Mouse (Mus musculus) ovary, postnatal 14 days (tissue): ENCODE results near the gene Rabepk.
"Not testable (repeated sequence)": the region's sequence is repeated elsewhere in the genome, so short reads cannot be mapped to it uniquely, and the experiment has no call there.

ENCODE experiments used
- DNase-seq: peaks from one replicate; pipeline ENCODE4 v3.0.0; 2022; ENCODE audit warnings: low spot score

Rabepk gene

GRCm38 (mm10) chr2:34804172-34804571 is 4.5 kb upstream of the Rabepk start:
- no peak for DNase-seq

- no peak for DNase-seq
Observed at GRCm38 (mm10) chr2:34803746-34804145, 4.0 kb upstream of the Rabepk start.

DNA sequence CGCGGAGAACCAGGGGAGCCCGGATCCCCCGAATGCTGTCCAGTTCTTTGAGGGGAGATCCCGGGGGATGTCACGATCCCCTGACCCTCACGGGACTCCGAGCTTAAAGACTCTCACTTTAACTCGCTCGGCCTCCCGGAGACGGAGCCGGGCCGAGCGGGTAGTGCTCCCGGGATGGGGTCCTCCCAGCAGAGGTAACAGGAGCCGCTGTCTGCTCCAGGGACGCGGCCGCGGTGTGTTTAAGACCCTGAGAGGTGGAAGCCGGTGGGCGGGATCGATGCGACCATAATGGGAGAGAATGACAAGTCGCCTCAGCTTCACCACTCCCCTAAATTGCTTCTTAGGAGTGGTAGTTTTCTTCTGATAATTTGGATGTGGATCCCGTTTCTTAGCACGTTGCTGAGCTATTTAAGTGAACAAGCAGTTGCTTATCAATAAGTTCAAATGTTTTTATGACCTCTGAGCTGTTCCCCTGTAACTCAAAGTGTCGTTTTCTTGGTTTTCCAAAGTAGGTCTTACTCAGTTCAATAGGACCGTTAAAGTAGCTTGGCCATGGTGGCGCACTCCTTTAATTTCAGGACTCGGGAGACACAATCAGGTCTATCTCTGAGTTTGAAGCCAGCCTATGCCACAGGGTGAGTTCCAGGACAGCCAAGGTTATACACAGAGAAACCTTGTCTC is 3.0 kb upstream of the Rabepk start:
- DNase-seq: not testable (repeated sequence)

- DNase-seq: peak; percentile 92
Observed at GRCm38 (mm10) chr2:34801516-34802482, 2.1 kb upstream of the Rabepk start.

DNA sequence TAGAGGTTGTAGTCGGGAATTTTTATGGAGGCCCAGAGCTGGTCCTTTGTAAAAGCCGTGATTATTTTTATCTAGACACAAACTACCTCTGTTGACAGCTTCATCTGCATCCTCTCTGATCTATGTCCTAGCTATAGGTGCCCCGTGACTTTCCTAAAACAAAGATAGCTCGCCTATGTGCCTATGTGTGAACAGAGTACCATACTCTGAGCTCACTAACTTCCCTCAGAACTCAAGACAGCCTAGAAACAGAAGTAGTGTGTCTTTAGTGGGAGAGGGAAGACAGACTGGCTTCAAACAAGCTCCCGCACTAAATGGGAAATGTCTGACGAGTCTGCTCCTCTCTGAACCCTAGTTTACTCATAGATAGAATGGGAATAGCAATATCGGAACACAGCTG is 659 bp upstream of the Rabepk start:
- no peak for DNase-seq

DNA sequence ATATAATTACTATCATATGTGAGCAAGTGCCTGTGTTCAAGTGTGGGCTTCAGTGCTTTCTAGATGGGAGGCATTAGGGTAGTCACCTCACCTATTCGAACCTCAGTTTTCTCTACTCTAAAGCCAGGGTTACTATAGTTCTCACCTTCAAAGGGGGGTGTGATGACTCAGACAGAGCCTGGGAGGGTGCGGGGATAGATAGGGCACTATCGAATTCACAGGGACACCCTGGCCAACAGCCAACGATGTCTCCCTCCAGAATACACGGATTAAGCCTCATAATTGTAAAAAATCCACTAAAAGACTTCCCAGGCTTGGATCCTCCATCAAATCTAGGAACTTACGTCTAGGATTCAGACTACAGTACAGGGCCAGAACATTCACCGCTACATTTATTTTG is 4.3 kb downstream of the Rabepk start:
- DNase-seq: no peak

DNA sequence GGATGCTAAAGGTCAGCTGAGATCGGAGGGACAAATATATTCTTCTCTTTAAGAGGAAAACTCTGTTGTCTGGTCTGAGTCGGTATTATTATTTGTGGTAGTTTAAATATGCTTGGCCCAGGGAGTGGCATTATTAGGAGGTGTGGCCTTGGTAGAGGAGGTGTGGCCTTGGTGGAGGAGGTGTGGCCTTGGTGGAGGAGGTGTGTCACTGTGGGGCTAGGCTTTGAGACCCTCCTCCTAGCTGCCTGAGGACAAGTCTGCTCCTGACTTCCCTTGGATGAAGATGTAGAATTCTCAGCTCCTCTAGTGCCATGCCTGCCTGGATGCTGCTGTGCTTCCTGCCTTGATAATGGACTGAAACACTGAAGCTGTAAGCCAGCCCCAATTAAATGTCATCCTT is 5.2 kb downstream of the Rabepk start:
- no peak for DNase-seq

DNA sequence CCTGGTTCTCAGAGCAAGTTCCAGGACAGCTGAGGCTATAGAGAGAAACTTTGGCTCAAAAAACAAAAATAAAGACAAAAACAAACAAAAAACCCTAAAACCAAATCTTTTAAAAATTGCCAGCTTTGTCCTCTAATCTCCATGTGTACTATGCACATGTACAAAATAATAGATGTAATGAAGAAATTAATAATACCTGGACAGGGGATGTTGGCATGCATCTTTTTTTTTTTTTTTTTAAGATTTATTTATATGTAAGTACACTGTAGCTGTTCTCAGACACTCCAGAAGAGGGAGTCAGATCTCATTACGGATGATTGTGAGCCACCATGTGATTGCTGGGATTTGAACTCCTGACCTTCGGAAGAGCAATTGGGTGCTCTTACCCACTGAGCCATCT is 7.2 kb downstream of the Rabepk start:
- DNase-seq: not testable (repeated sequence)

DNA sequence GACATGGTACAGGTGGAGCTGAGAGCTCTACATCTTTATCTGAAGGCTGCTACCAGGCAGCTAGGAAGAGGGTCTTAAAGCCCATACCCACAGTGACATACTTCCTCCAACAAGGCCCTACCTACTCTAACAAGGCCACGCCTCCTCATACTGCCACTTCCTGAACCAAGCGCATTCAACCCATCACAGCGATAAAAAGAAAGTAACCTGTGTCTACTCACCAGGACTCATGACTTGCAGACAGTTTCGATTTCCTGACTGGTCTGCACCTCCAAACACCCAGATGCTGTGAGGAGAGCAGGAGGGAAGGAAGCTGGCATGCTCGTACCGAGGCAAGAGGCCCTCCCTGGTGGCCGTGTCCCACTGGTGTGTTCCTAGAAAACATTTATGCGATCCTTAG is 9.4 kb downstream of the Rabepk start:
- no peak for DNase-seq

DNA sequence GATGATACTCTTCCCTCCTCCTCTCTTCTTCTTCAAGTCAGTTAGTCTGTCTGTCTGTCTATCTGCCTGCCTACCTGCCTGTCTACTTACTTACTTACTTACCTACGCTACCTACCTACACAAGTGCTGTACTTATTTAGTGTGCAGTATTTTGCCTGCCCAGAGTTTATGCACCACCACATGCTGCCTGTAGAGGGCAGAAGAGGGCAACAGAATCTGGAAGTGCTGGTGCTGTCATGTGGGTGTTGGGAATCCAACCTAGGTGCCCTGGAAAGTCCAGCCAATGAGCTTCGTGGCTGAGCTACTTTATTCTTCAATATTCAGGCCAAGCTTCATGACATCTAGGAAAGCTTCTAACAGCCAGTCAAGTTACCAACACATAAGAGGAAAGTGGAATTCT is 15.6 kb downstream of the Rabepk start:
- no peak for DNase-seq

DNA sequence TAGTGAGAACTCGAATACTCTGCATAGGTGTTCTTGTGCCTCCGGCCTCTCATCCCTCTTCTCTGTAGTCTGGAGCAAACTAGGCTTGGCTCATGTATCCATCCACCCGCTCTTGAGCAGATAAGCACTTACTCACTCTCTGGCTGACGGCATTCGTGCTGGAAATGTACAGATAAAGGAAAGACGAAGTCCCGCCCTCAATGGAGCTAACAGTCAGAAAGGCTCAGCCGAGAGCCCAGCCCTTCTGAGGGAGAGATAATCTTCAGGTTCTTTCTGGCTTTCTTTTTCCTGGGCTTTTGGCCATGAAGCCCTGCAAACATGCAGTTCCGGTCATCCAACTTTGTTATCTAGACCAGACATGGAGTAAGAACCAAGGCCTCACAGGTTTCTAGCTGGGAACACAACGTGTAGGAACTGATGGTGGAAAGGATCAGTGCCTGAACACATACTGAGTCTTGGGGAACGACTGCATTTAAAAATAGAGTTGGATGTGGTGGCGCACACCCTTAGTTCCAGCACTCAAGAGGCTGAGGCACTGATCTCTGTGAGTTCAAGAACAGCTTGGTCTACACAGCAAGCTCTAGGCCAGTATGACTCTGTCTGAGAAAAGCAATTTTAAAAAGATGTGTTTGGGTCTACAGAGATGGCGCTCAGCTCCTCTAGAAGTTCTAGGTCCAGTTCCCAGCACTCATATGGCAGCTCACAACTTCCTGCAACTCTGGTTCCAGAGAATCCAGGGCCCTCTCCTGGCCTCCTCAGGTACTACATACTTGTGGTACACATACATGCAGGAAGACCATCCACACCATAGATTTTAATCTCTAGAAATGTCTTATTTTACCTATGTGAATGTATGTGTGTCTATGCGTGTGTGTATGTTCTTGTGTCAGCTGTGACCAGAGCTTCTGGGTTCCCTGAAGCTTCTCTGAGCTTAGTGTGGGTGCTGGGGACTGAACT is 16.4 kb downstream of the Rabepk start:
- DNase-seq: no peak

- no peak for DNase-seq
Observed at GRCm38 (mm10) chr2:34777237-34777868, 22.4 kb downstream of the Rabepk start.

- DNase-seq: no peak
Observed at GRCm38 (mm10) chr2:34774493-34774892, 25.2 kb downstream of the Rabepk start.

DNA sequence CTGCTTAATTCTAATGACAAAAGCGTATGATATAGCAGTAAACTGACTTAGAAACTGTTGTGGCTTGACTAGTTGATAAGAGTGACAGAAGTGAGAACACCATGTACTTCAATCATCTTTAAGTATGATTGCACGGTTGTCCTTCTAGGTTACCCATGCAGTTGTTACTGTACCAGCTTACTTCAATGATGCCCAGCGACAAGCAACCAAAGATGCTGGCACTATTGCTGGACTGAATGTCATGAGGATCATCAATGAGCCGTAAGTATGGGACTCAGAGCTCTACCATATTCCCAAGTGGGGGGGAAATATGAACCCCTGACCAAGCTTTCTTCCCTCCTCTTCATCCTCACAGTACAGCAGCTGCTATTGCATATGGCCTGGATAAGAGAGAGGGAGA is 26.0 kb downstream of the Rabepk start:
- no peak for DNase-seq

DNA sequence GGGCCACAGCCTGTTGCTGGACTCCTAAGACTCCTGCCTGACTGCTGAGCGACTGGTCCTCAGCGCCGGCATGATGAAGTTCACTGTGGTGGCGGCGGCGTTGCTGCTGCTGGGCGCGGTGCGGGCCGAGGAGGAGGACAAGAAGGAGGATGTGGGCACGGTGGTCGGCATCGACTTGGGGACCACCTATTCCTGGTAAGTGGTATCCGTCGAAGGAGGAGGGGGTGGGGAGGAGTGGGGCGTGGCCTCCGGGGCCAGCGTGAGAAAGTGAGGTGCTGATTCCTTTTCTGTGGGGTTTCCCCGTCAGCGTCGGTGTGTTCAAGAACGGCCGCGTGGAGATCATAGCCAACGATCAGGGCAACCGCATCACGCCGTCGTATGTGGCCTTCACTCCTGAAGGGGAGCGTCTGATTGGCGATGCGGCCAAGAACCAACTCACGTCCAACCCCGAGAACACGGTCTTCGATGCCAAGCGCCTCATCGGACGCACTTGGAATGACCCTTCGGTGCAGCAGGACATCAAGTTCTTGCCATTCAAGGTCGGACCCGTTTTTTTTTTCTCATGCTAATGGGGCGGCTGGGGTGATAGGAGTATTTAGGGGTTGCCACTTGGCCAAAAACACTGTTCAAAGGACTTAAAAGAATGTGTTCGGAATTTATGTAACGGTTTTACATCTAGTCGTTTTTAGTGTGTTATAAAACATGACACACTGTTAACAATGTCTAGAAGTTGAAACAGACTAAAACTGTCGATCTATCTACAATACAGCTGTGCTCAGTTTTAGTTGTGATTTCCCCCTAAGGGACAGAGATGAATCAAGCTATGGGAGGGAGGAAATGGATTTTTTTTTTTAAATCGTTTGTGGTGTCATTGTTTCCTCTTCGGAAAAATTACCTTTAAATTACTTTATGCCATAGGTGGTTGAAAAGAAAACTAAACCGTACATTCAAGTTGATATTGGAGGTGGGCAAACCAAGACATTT is 27.2 kb downstream of the Rabepk start:
- no peak for DNase-seq

DNA sequence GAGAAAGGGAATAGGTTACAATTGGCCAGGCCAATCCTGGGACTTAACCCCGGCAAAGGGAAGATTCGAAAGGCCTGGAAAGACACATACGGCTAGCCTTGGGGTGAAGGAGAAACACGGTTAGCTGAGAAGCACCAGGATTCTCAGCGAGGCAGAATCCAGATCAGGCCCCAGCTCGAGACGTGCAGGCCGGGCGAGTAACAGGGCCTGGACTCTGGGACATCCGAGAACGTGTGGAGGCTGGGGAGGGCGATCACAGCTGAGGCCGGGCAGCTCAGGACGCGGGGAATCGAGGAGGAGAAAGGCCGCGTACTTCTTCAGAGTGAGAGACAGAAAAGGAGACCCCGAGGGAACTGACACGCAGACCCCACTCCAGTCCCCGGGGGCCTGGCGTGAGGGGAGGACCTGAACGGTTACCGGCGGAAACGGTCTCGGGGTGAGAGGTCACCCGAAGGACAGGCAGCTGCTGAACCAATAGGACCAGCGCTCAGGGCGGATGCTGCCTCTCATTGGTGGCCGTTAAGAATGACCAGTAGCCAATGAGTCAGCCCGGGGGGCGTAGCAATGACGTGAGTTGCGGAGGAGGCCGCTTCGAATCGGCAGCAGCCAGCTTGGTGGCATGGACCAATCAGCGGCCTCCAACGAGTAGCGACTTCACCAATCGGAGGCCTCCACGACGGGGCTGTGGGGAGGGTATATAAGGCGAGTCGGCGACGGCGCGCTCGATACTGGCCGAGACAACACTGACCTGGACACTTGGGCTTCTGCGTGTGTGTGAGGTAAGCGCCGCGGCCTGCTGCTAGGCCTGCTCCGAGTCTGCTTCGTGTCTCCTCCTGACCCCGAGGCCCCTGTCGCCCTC is 28.1 kb downstream of the Rabepk start, which contains the start of gene Hspa5:
Gene Hspa5, plus strand, starts transcription at position 603 of the 859 bp plus-strand sequence.
- peak; percentile 97 for DNase-seq

- no peak for DNase-seq
Observed at GRCm38 (mm10) chr2:34770951-34771350, 28.8 kb downstream of the Rabepk start.

GRCm38 (mm10) chr2:34770049-34770448 is 29.7 kb downstream of the Rabepk start:
- DNase-seq: no peak

DNA sequence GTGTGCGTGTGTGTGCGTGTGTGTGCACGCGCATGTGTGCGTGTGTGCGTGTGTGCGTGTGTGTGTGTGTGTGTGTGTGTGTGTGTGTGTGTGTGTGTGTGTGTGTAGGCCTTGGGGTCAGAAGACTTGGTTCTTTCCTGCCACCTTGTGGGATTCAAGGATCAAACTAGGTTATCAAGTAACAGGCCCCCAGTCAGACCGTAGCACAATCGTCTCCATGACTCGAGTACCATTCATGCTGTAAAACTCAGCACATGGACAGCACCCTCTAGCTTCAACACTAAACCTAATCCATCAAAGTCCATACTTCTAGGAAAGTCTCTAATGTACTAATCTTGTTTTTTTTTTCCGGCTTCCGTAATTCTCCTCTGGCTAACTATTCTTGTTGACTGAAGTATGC is 34.9 kb downstream of the Rabepk start:
- no peak for DNase-seq
